Mouse (Mus musculus): Measurements from ENCODE around the gene Pde10a. TPM values are rescaled to one million over a fixed set of nuclear protein-coding genes. Genes with fewer than 3 reads are reported as not detected.

Pde10a gene
- total RNA-seq, 2 experiments from 2014 or later = 33.0 to 117 TPM

GRCm38 (mm10) chr17:8524387-8525165 is 596 bp upstream of the Pde10a start:
- DNase-seq (ENCODE audit: low spot score in 2 of 2) = peak; percentile 77 to 78

- DNase-seq (ENCODE audit: low spot score in 2 of 2) = peak in 1 of 2 experiments; percentile 34
Measured at GRCm38 (mm10) chr17:8525971-8526740, 984 bp downstream of the Pde10a start.

- no peak for DNase-seq (ENCODE audit: low spot score in 2 of 2)
Measured at GRCm38 (mm10) chr17:8526815-8527261, 1.7 kb downstream of the Pde10a start.

- no peak for DNase-seq (ENCODE audit: low spot score in 2 of 2)
Measured at GRCm38 (mm10) chr17:8528641-8529040, 3.5 kb downstream of the Pde10a start.

- DNase-seq (ENCODE audit: low spot score in 2 of 2) = no peak
Measured at GRCm38 (mm10) chr17:8532609-8533008, 7.4 kb downstream of the Pde10a start.

- DNase-seq (ENCODE audit: low spot score in 2 of 2) = no peak
Measured at GRCm38 (mm10) chr17:8533828-8534227, 8.7 kb downstream of the Pde10a start.

- DNase-seq (ENCODE audit: low spot score in 2 of 2) = no peak
Measured at GRCm38 (mm10) chr17:8536522-8536921, 11.3 kb downstream of the Pde10a start.

- DNase-seq (ENCODE audit: low spot score in 2 of 2) = no peak
Measured at GRCm38 (mm10) chr17:8538102-8538501, 12.9 kb downstream of the Pde10a start.

GRCm38 (mm10) chr17:8541974-8542538 is 16.9 kb downstream of the Pde10a start:
- DNase-seq (ENCODE audit: low spot score in 2 of 2) = no peak

- DNase-seq (ENCODE audit: low spot score in 2 of 2) = peak in 1 of 2 experiments; percentile 28
Measured at GRCm38 (mm10) chr17:8546366-8546765, 21.2 kb downstream of the Pde10a start.

GRCm38 (mm10) chr17:8548733-8549132 is 23.6 kb downstream of the Pde10a start:
- no peak for DNase-seq (ENCODE audit: low spot score in 2 of 2)

- no peak for DNase-seq (ENCODE audit: low spot score in 2 of 2)
Measured at GRCm38 (mm10) chr17:8551641-8552040, 26.5 kb downstream of the Pde10a start.

- DNase-seq (ENCODE audit: low spot score in 2 of 2) = no peak
Measured at GRCm38 (mm10) chr17:8552346-8553035, 27.3 kb downstream of the Pde10a start.

- no peak for DNase-seq (ENCODE audit: low spot score in 2 of 2)
Measured at GRCm38 (mm10) chr17:8553601-8554000, 28.4 kb downstream of the Pde10a start.

GRCm38 (mm10) chr17:8554219-8554618 is 29.0 kb downstream of the Pde10a start:
- no peak for DNase-seq (ENCODE audit: low spot score in 2 of 2)

- DNase-seq (ENCODE audit: low spot score in 2 of 2) = no peak
Measured at GRCm38 (mm10) chr17:8555785-8556184, 30.6 kb downstream of the Pde10a start.

- DNase-seq (ENCODE audit: low spot score in 2 of 2) = no peak
Measured at GRCm38 (mm10) chr17:8556223-8556622, 31.1 kb downstream of the Pde10a start.

GRCm38 (mm10) chr17:8557926-8558325 is 32.8 kb downstream of the Pde10a start:
- no peak for DNase-seq (ENCODE audit: low spot score in 2 of 2)

- DNase-seq (ENCODE audit: low spot score in 2 of 2) = peak; percentile 21 to 24
Measured at GRCm38 (mm10) chr17:8562101-8562885, 37.1 kb downstream of the Pde10a start.

- no peak for DNase-seq (ENCODE audit: low spot score in 2 of 2)
Measured at GRCm38 (mm10) chr17:8562886-8563280, 37.7 kb downstream of the Pde10a start.

Measured in adrenal gland, adult 18-20 months (tissue).